Mouse (Mus musculus): ENCODE results near the gene Fxyd4.

The Fxyd4 gene

GRCm38 (mm10) chr6:117937222-117937932 is at the start of gene Fxyd4:
Fxyd4 (minus strand) TSS chr6:117937692.
- no peak for DNase-seq (ENCODE audit: low spot score)

- DNase-seq (ENCODE audit: low spot score), result no peak
These were observed 49.7 kb upstream of the Fxyd4 start for GRCm38 (mm10) chr6:117987173-117987572.

GRCm38 (mm10) chr6:117966729-117967128 is 29.2 kb upstream of the Fxyd4 start:
- no peak for DNase-seq (ENCODE audit: low spot score)

GRCm38 (mm10) chr6:117963201-117963600 is 25.7 kb upstream of the Fxyd4 start:
- DNase-seq (ENCODE audit: low spot score), result no peak

- peak; percentile 12 for DNase-seq (ENCODE audit: low spot score)
These were observed 19.5 kb upstream of the Fxyd4 start for GRCm38 (mm10) chr6:117956851-117957501.

- no peak for DNase-seq (ENCODE audit: low spot score)
These were observed 18.7 kb upstream of the Fxyd4 start for GRCm38 (mm10) chr6:117956161-117956560.

- DNase-seq (ENCODE audit: low spot score), result no peak
These were observed 14.8 kb upstream of the Fxyd4 start for GRCm38 (mm10) chr6:117952330-117952729.

- DNase-seq (ENCODE audit: low spot score), result no peak
These were observed 6.4 kb upstream of the Fxyd4 start for GRCm38 (mm10) chr6:117943899-117944298.

- no peak for DNase-seq (ENCODE audit: low spot score)
These were observed 5.3 kb upstream of the Fxyd4 start for GRCm38 (mm10) chr6:117942769-117943168.

GRCm38 (mm10) chr6:117938951-117939350 is 1.5 kb upstream of the Fxyd4 start:
- DNase-seq (ENCODE audit: low spot score), result no peak

- no peak for DNase-seq (ENCODE audit: low spot score)
These were observed 1.5 kb downstream of the Fxyd4 start for GRCm38 (mm10) chr6:117935681-117936612.

- no peak for DNase-seq (ENCODE audit: low spot score)
These were observed 3.2 kb downstream of the Fxyd4 start for GRCm38 (mm10) chr6:117934301-117934700.

GRCm38 (mm10) chr6:117932325-117933051 is 5.0 kb downstream of the Fxyd4 start:
- DNase-seq (ENCODE audit: low spot score), result no peak

GRCm38 (mm10) chr6:117929945-117930655 is 7.4 kb downstream of the Fxyd4 start:
- DNase-seq (ENCODE audit: low spot score), result no peak

GRCm38 (mm10) chr6:117928746-117929145 is 8.7 kb downstream of the Fxyd4 start:
- DNase-seq (ENCODE audit: low spot score), result no peak

GRCm38 (mm10) chr6:117927955-117928354 is 9.5 kb downstream of the Fxyd4 start:
- no peak for DNase-seq (ENCODE audit: low spot score)

- DNase-seq (ENCODE audit: low spot score), result no peak
These were observed 10.5 kb downstream of the Fxyd4 start for GRCm38 (mm10) chr6:117926871-117927491.

GRCm38 (mm10) chr6:117922041-117922440 is 15.5 kb downstream of the Fxyd4 start:
- no peak for DNase-seq (ENCODE audit: low spot score)

GRCm38 (mm10) chr6:117920659-117921640 is 16.5 kb downstream of the Fxyd4 start:
- DNase-seq (ENCODE audit: low spot score), result no peak
